Mouse (Mus musculus): ENCODE measurements around the gene Vmn1r142.
"Not testable (repeated sequence)": the region's sequence is repeated elsewhere in the genome, so short reads cannot be mapped to it uniquely, and the experiment has no call there.

Gene Vmn1r142

DNA sequence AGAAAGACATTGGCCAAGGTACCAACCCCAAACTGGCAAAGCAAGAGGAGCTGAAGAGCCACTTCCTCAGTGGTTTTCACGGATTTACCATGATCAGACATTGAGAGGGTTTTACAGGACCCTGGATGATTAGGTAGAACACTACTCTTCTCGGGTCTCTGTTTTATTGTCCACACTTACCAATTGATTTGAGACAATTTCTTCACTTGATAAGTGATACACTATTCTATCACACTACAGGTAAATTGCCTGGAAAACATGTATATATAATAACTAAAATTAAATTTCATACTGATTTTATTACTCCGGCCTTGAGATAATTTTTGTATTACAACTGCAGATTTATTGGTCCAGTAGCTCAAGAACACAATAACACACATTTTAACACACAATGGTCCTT, at the start of gene Vmn1r142:
Gene Vmn1r142, minus strand, starts transcription at position 101 of the 400 bp plus-strand sequence.
- DNase-seq = not testable (repeated sequence)

- not testable (repeated sequence) for DNase-seq
These were observed 37.3 kb upstream of the Vmn1r142 start, which contains the start of gene Gm8653 for GRCm38 (mm10) chr7:22201164-22201563. TSS of gene Gm8653 (minus strand) at chr7:22201264.

DNA sequence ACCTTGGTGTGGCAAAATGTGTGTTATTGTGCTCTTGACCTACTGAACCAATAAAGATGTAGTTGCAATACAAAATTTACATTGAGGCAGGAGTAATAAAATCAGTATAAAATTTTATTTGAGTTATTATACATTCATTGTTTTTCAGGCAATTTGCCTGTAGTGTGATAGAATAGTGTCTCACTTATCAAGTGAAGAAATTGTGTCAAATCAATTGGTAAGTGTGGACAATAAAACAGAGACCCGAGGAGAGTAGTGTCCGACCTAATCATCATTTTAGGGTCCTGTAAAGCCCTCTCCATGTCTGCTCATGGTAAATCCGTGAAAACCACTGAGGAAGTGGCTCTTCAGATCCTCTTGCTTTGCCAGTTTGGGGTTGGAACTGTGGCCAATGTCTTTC, 25.2 kb upstream of the Vmn1r142 start, which contains the start of gene Vmn1r143:
Gene Vmn1r143, plus strand, starts transcription at position 301 of the 400 bp plus-strand sequence.
- DNase-seq = not testable (repeated sequence)

DNA sequence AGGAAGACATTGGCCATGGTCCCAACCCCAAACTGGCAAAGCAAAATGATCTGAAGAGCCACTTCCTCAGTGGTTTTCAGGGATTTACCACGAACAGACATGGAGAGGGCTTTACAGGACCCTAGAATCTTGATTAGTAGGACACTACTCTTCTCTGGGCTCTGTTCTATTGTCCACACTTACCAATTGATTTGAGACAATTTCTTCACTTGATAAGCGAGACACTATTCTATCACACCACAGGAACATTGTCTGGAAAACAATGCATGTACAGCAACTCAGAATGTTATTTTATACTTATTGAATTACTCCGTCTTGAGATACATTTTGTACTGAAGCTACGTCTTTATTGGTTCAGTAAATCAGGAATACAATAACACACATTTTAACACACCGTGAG, 29.2 kb downstream of the Vmn1r142 start, which contains the start of gene Gm10666:
Gene Gm10666, minus strand, starts transcription at position 101 of the 400 bp plus-strand sequence.
- not testable (repeated sequence) for DNase-seq

DNA sequence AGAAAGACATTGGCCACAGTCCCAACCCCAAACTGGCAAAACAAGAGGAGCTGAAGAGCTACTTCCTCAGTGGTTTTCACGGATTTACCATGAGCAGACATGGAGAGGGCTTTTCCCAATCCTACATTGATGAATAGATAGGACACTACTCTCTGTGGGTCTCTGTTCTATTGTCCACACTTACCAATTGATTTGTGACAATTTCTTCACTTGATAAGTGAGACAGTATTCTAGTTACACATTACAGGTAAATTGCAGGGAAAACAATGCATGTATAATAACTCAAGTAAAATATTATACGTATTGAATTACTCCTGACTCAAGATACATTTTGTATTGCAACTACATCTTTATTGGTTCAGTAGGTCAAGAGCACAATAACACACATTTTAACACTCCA, 45.7 kb downstream of the Vmn1r142 start, which contains the start of gene Gm16451:
Gene Gm16451, minus strand, starts transcription at position 101 of the 400 bp plus-strand sequence.
- not testable (repeated sequence) for DNase-seq
